In the genomic region with DNA sequence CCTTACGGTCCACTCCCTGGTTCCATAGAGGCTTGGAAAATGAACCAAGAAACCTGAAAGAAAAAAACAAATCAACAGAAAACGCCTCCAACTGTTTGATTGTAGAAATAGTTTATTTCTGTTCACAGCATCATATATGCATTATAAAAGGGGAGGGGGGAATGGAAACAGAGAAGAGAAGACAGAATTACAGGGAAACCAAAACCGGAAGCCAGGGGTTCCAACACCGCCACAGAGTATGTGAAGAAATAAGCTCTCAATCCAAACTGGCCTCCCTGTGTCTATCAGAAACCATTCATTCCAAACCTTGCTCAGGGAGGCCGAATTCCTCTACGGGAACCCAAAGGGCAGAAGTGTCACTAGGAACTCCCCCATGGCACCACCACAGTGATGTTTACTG, we compare ENCODE assay signal across 8 mouse cellular contexts. TPM values are rescaled to one million over a fixed set of nuclear protein-coding genes. Genes with fewer than 3 reads are reported as not detected.
DNase-seq lines count a peak whose midpoint lies in the region; ATAC-seq and TF ChIP-seq lines count a peak whose summit lies in the region.
"Had no signal": no experiment of that assay in that cellular context is flagged by ENCODE, and none has a peak within 500 bp of the region (broad histone marks: within the 10 kb centered on the region; RNA-seq: fewer than 3 reads in every experiment).

No protein-coding gene starts in this region.

- no peak for DNase-seq in left cerebral cortex, adult 2 months (ENCODE audit: extremely low spot score in 1 of 2, low spot score in 2 of 2)
- no peak for DNase-seq in left cerebral cortex, postnatal 25 days (ENCODE audit: low spot score in 2 of 2)
- no peak for DNase-seq in embryonic facial prominence, embryonic 14.5 days (ENCODE audit: low spot score)
- DNase-seq in gastrocnemius, postnatal 25 days = no peak
- DNase-seq in adrenal gland, postnatal 4 days (ENCODE audit: low spot score in 2 of 2) = no peak

- H3K9me3 ChIP-seq in embryonic facial prominence, embryonic 14.5 days (ENCODE audit: control insufficient read depth, low read length) = no peaks in the 10 kb centered on the region
- no peaks in the 10 kb centered on the region for H3K9me3 ChIP-seq in hindbrain, embryonic 12.5 days (replicated peaks)
- no peaks in the 10 kb centered on the region for H3K9me3 ChIP-seq in neural tube, embryonic 12.5 days

- no peaks in the 10 kb centered on the region for H3K27me3 ChIP-seq in embryonic facial prominence, embryonic 14.5 days (replicated peaks; ENCODE audit: control insufficient read depth, insufficient read depth, low read length)
- no peaks in the 10 kb centered on the region for H3K27me3 ChIP-seq in hindbrain, embryonic 12.5 days
- H3K27me3 ChIP-seq in neural tube, embryonic 12.5 days (replicated peaks) = no peaks in the 10 kb centered on the region
- H3K27me3 ChIP-seq: Patski had no signal

- 85% methylated on average over 6 of the region's 6 CpGs for WGBS in embryonic facial prominence, embryonic 14.5 days
- 86% methylated on average over 6 of the region's 6 CpGs for whole genome bisulfite sequencing in hindbrain, embryonic 12.5 days
- 87% methylated on average over 6 of the region's 6 CpGs for WGBS in neural tube, embryonic 12.5 days

- intact Hi-C loops in left cerebral cortex, adult 2 months (cut with DNase I) = no loop called here
- intact Hi-C loops in left cerebral cortex, postnatal 25 days (cut with DNase I) = no loop called here

- no peaks in the 10 kb centered on the region for H3K36me3 ChIP-seq in embryonic facial prominence, embryonic 14.5 days (ENCODE audit: control insufficient read depth, insufficient read depth, low read length)
- H3K36me3 ChIP-seq in hindbrain, embryonic 12.5 days = peaks cover 19% of the 10 kb centered on the region
- peaks cover 14% of the 10 kb centered on the region for H3K36me3 ChIP-seq in neural tube, embryonic 12.5 days

- H3K27ac ChIP-seq in left cerebral cortex, adult 2 months = no peak overlapping the region
- H3K27ac ChIP-seq in embryonic facial prominence, embryonic 14.5 days (replicated peaks; ENCODE audit: low read depth, low read length) = no peak overlapping the region
- no peak overlapping the region for H3K27ac ChIP-seq in hindbrain, embryonic 12.5 days
- H3K27ac ChIP-seq in neural tube, embryonic 12.5 days = no peak overlapping the region

- TF ChIP-seq CTCF in left cerebral cortex, adult 2 months (IDR thresholded peaks at IDR 0.05) = no peak

- ATAC-seq in embryonic facial prominence, embryonic 14.5 days (ENCODE audit: low read depth) = no peak
- ATAC-seq in hindbrain, embryonic 12.5 days (ENCODE audit: low FRiP score) = no peak
- ATAC-seq in neural tube, embryonic 12.5 days (ENCODE audit: low FRiP score, low read depth) = no peak
- ATAC-seq: Patski had no signal

- peaks cover 13% of the 10 kb centered on the region; the same call in 1 of the 2 replicates for H3K4me1 ChIP-seq in embryonic facial prominence, embryonic 14.5 days (ENCODE audit: control insufficient read depth, insufficient read depth, low read length)
- peaks cover 20% of the 10 kb centered on the region for H3K4me1 ChIP-seq in hindbrain, embryonic 12.5 days
- peaks cover 20% of the 10 kb centered on the region for H3K4me1 ChIP-seq in neural tube, embryonic 12.5 days

- H3K9ac ChIP-seq in embryonic facial prominence, embryonic 14.5 days (ENCODE audit: low read depth, low read length) = no peak overlapping the region
- H3K9ac ChIP-seq in hindbrain, embryonic 12.5 days = no peak overlapping the region
- H3K9ac ChIP-seq in neural tube, embryonic 12.5 days = no peak overlapping the region

- peak overlapping the region; percentile 74 for H3K4me2 ChIP-seq in embryonic facial prominence, embryonic 14.5 days (ENCODE audit: low read depth, low read length)
- peak overlapping the region; percentile 74 for H3K4me2 ChIP-seq in hindbrain, embryonic 12.5 days (replicated peaks)
- H3K4me2 ChIP-seq in neural tube, embryonic 12.5 days (replicated peaks) = peak overlapping the region; percentile 69

- H3K4me3 ChIP-seq in left cerebral cortex, adult 2 months = peak overlapping the region; percentile 74
- peak overlapping the region; percentile 82; the same call in 1 of the 2 replicates for H3K4me3 ChIP-seq in embryonic facial prominence, embryonic 14.5 days (ENCODE audit: low read depth, low read length)
- H3K4me3 ChIP-seq in hindbrain, embryonic 12.5 days = peak overlapping the region; percentile 95
- H3K4me3 ChIP-seq in neural tube, embryonic 12.5 days = peak overlapping the region; percentile 99

RNA-seq across cellular contexts. Expression of a gene that starts 3.9 kb away (rescaled TPM):
- 10 to 100 TPM; 35.7 to 39.2 TPM for total RNA-seq in left cerebral cortex, adult 2 months (2021)
- total RNA-seq in left cerebral cortex, postnatal 25 days (2021) = 10 to 100 TPM; 32.7 to 34.7 TPM
- polyA plus RNA-seq in embryonic facial prominence, embryonic 14.5 days (2014; fragmentation: Nextera tagmentation; extraction: Ambion mirVana) = 6.6 and 6.9 TPM in 2 replicates
- polyA plus RNA-seq in hindbrain, embryonic 12.5 days (2016; fragmentation: Nextera tagmentation; extraction: Ambion mirVana) = 49.4 and 49.8 TPM in 2 replicates
- 44.0 and 47.5 TPM in 2 replicates for polyA plus RNA-seq in neural tube, embryonic 12.5 days (2016; fragmentation: Nextera tagmentation; extraction: Ambion mirVana)
- total RNA-seq in gastrocnemius, postnatal 25 days (2021) = under 1 TPM; 0.72 to 0.97 TPM
- 10 to 100 TPM; 19.0 to 24.8 TPM for total RNA-seq in adrenal gland, postnatal 4 days (2021)

Comparison
In these comparisons a context has a peak if more than half of its experiments do, and no peak if none do; other contexts are left out.
1. RNA of a gene that starts 3.9 kb away (total RNA-seq): 35.7 to 39.2 TPM in left cerebral cortex, adult 2 months, 32.7 to 34.7 TPM in left cerebral cortex, postnatal 25 days and 19.0 to 24.8 TPM in adrenal gland, postnatal 4 days; 0.72 to 0.97 TPM in gastrocnemius, postnatal 25 days; every median in the first group is over 10 times any median in the second.
2. Peak in every context shown above with its lines, with median percentiles within 50 percentile points of each other: H3K4me3 ChIP-seq and H3K4me2 ChIP-seq.